Mouse (Mus musculus) skeletal muscle tissue, adult 2 months (tissue): ENCODE data around the gene Osr1.

Experiments
- DNase-seq: peaks from one replicate; pipeline ENCODE4 v3.0.0-alpha.2; 2012; ENCODE audit warnings: low read depth, low spot score

Gene Osr1

DNA sequence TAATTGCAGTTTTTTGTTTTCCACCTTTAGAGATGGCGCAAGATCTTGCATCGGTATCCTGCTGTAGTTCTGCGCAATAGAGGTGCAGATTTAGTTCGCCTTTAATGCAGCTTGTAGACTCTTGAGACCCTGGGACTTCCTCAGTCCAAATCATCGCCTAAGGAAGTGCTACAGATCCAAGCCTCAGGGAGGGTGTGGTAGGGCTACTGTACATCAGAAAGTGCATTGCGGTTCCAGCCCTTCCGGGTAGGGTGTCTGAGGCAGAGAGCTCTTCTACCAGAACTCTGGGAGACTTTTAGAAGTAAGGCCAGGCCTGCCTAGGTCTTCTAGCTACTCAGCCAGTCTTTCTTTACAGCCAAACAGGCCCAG is 15.2 kb downstream of the Osr1 start:
- no peak for DNase-seq

DNA sequence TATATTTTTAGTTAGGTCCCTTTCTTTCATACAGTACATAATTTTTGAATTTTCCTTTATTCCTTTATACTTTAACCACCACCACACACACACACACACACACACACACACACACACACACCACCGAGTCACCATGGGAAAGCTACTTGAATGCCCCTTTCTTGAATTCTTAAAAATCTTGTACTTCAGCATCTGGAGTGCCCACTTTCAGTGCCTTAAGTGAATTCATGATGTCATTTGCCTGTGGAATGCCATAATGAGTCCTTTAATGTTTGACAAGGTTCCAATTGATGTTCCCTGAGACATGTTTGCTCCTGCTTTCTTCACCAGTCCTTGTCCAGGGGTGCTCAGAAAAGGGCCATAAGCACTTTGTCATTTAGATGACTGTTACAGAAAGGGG is 17.8 kb downstream of the Osr1 start:
- DNase-seq: no peak

DNA sequence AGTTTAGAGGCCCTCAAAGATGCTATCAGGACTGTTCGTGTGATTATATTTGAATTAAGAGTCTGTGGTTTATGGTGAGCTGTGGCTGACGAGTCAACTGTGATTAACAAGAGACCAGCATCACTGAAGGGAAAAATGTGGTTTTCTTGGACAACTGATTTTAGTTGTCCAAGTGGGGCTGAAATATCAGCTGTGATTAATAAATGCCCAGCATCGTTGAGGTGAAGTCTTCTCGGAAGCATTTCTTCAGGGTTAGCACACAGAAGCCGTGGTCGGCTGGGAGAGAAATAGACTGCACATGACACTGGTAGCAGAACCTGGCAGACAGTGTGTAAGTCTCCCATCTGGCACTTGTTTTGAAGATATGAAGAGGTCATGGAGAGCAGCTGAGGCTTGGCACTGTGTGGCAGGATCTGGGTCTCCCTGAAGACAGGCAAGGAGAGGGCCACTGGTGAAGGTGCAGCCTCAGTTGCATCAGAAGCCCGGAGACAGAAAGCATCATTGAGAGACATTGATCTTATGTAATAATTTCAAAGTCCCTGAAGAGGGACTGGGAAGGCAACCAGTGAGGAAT is 19.7 kb downstream of the Osr1 start:
- DNase-seq: no peak

DNA sequence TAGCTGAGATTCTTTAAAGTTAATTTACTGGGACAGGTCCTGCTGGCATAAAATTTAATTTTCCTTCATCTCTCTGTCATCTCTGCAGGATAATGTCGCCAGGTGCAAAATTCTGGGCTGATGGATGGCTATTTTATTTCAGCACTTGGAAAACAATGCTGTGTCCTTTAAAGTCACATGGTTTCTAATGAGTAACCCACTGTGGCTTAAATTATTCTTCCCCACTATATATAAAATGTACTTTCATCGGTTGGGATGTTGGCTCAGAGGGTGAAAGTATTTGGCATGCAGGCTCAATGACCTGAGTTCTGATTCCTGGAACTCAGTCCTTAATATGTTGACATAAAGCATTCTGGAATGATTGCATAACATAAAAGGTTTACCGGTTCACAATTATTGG is 21.2 kb downstream of the Osr1 start:
- no peak for DNase-seq

DNA sequence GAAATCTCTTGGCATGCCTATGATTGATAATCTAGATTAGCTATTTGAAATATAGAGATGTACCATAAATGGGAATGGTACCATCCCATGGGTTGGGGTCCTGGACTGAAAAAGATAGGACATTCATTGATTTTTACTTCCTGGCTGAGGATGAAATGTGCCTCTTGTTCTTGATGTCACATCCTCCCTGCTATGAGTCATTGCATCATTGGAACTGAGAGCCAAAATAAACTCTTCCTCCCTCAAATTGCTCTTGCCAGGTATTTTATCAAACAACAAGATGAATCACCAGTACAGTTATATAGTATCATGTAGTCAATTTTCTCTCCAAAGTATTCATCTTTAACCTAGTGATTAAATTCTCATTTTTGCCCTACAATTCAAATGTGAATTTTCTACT is 28.3 kb downstream of the Osr1 start:
- DNase-seq: no peak
